Mouse (Mus musculus) neutrophil, adult 5-6 weeks (primary cell): ENCODE measurements around the gene Fam149a. TPM values are rescaled to one million over a fixed set of nuclear protein-coding genes. Genes with fewer than 3 reads are reported as not detected.

Experiments
- total RNA-seq: library from RNA; stranded (forward); fragments of 200-1000 nt; gene quantifications from 2 replicates; pipeline ENCODE4 v1.2.3, GENCODE M21; 2017

The Fam149a gene
- total RNA-seq, 1 experiment from 2014 or later = not detected

Other genes starting within 250 kb of the Fam149a start
- not detected in 2 replicates for gene F11, start 120.3 kb downstream of the Fam149a start, total RNA-seq
- gene Klkb1, start 87.4 kb downstream of the Fam149a start, total RNA-seq = not detected in 2 replicates
- not detected in 2 replicates for gene Gm45753, start 73.8 kb downstream of the Fam149a start, total RNA-seq
- gene Cyp4v3, start 49.1 kb downstream of the Fam149a start, total RNA-seq = 12.7 and 14.5 TPM in 2 replicates
- 0.35 and 0.98 TPM in 2 replicates for gene Tlr3, start 28.8 kb upstream of the Fam149a start, total RNA-seq
- gene Sorbs2, start 125.5 kb upstream of the Fam149a start, total RNA-seq = 0.25 and 0.93 TPM in 2 replicates